Mouse (Mus musculus) cortical plate, adult 2 months (tissue): ENCODE results near the gene Usp48. TPM values are rescaled to one million over a fixed set of nuclear protein-coding genes. Genes with fewer than 3 reads are reported as not detected.

ENCODE experiments used
- H3K27ac ChIP-seq: fragments of 200-500 bp; 2 replicates; pipeline ENCODE4 v1.5.1; 2012; ENCODE audit warnings: low read length, control low read depth, inconsistent platforms; ENCODE audit not compliant: insufficient read depth
- H3K4me1 ChIP-seq: fragments of 200-500 bp; 2 replicates; pipeline ENCODE4 v1.6.1; 2011; ENCODE audit warnings: low read length; ENCODE audit not compliant: control insufficient read depth, insufficient read depth
- H3K4me3 ChIP-seq: fragments of 200-500 bp; 2 replicates; pipeline ENCODE4 v1.5.1; 2011; ENCODE audit warnings: mild to moderate bottlenecking, low read length, control low read depth; ENCODE audit not compliant: insufficient read depth
- CTCF ChIP-seq: fragments of 200-500 bp; IDR thresholded peaks from 2 replicates; pipeline ENCODE4 v1.5.1; 2011; ENCODE audit warnings: mild to moderate bottlenecking, control low read depth, low read length; ENCODE audit not compliant: insufficient read depth; ENCODE audit errors: extremely low read depth
- POLR2A ChIP-seq: fragments of 200-500 bp; IDR thresholded peaks from 2 replicates; pipeline ENCODE4 v1.6.1; 2011; ENCODE audit warnings: mild to moderate bottlenecking, low read length, control low read depth; ENCODE audit not compliant: insufficient read depth; ENCODE audit errors: extremely low read depth
- polyA plus RNA-seq: library from polyadenylated mRNA; depleted of rRNA; stranded (reverse); fragments of >200 nt; gene quantifications from 2 replicates; pipeline ENCODE4 v1.2.3, GENCODE M21; 2012

Usp48 gene
- polyA plus RNA-seq, 1 experiment = 147 TPM

DNA sequence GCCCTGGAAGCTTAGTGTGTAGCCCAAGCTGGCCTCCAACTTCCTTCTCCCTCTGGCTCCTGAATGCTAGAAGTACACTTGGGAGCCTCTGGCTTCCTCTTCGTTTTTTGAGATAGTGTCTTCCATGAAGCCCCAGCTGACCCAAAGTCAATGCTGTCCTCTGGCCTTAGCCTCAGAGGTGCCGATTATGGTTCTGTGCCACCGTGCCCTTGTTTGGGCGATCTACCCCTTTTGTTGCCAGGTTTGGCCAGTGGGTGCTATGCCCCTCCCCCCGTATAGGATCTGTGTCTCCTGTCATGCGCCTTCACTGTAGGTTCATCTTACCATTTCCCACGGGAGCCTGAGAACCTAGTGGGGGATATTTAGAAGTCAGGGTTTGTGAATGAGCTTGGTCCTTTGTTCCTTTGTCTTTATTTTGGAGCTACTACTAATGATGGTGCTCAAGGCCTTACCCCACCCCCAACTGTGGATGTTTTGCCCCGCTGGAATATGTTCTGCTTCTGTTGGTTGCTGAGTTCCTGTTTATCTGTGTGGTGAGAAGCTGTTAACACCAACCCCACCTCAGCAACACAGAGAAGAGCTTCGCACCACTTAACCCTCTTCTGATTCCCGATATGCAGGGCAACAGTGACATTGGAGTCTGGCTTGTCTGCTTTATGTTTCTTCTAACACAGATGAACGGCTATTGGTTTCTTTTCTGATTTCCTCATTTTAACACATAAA lies 10.1 kb downstream of the Usp48 start:
- peaks cover 7% of the 10 kb centered on the region for H3K4me1 ChIP-seq
- H3K27ac ChIP-seq = no peak overlapping the region
- H3K4me3 ChIP-seq = no peak overlapping the region
- TF ChIP-seq CTCF = no peak
- TF ChIP-seq POLR2A = no peak

DNA sequence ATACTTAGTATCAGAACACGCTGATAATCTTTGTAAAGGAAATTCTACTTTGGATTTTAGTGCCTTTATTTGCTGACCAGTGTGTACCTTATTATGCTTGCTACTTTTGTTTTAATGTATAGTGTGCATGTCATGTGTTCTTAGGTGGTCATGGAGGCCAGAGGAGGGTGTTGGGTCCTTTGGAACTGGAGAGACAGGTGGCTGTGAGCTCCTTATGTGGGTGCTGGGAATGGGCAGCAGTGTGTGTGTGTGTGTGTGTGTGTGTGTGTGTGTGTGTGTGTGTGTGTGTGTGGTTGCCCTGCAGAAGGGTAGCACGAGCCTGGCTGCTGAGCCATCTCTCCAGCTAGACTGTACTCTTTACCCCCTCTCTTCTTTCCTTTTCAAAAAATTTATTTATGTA lies 13.5 kb downstream of the Usp48 start:
- H3K4me3 ChIP-seq = no peak overlapping the region
- H3K4me1 ChIP-seq = no peaks in the 10 kb centered on the region; the same call in 1 of the 2 replicates
- no peak overlapping the region for H3K27ac ChIP-seq
- no peak for TF ChIP-seq CTCF
- no peak for TF ChIP-seq POLR2A

GRCm38 (mm10) chr4:137609281-137609680 lies 15.7 kb downstream of the Usp48 start:
- no peak overlapping the region for H3K4me3 ChIP-seq
- H3K4me1 ChIP-seq = no peaks in the 10 kb centered on the region
- no peak overlapping the region for H3K27ac ChIP-seq
- TF ChIP-seq CTCF (no peak), POLR2A (no peak)

- no peak overlapping the region for H3K27ac ChIP-seq
- TF ChIP-seq POLR2A (no peak), CTCF (no peak)
- H3K4me3 ChIP-seq = no peak overlapping the region
- no peaks in the 10 kb centered on the region for H3K4me1 ChIP-seq
These were observed 16.1 kb downstream of the Usp48 start for GRCm38 (mm10) chr4:137609702-137610101.

DNA sequence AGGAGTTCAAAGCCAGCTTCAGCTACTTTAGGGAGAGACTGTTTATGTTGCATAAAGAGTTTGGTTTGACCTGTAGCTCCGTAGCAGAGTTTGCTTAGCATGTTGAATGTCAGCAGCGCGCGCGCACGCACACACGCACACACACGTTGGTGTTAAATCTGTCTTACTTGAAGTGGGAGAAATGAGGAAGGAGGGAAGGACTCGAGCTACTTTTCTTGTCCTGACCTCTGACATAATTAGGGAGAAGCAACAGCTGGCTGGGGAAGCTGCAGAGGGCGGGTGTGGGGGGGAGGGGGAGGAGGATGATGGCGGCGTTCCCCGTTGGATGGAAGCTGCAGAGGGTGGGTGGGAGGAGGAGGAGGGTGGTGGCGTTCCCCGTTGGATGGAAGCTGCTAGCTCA lies 16.7 kb downstream of the Usp48 start:
- TF ChIP-seq CTCF (no peak), POLR2A (no peak)
- Histone ChIP-seq H3K27ac (no peak overlapping the region), H3K4me1 (no peaks in the 10 kb centered on the region), H3K4me3 (no peak overlapping the region)

- no peak for TF ChIP-seq POLR2A
- no peak for TF ChIP-seq CTCF
- Histone ChIP-seq H3K4me3 (no peak overlapping the region), H3K27ac (no peak overlapping the region), H3K4me1 (peaks cover 1% of the 10 kb centered on the region; the same call in 1 of the 2 replicates)
These were observed 29.3 kb downstream of the Usp48 start for GRCm38 (mm10) chr4:137622847-137623246.

DNA sequence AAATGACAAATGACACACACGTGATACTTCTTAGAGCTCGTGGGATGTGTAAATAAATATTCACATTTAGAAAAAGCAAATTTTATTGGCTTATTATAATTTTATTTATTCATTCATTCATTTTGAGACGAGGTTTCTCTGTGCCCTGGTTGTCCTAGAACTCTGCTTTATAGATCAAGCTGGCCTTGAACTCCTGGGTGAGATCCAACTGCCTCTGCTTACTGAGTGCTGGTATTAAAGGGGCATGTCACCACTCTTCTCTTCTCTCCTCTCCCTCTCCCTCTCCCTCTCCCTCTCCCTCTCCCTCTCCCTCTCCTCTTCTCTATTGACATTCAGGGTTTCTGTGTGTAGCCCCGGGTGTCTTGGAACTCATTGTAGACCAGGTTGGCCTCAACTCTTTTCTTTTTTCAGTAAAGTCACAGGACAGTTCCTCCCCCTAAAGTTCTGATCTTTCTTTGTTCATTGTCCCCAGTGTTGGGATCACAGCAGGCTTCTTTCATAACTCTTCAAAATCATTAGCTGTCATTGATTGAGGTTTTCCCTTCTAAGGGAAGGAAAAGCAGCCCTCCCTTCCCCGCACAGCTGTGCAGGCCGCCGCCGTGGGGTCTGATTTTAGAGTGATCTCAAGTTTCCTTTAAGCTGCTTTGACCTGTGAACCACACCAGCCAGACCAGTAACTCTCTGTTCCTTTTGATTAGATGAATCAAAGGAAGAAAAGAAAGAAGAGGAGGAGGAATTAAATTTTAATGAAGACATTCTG lies 34.1 kb downstream of the Usp48 start:
- TF ChIP-seq CTCF (no peak), POLR2A (no peak)
- Histone ChIP-seq H3K27ac (no peak overlapping the region), H3K4me1 (peaks cover 6% of the 10 kb centered on the region)

DNA sequence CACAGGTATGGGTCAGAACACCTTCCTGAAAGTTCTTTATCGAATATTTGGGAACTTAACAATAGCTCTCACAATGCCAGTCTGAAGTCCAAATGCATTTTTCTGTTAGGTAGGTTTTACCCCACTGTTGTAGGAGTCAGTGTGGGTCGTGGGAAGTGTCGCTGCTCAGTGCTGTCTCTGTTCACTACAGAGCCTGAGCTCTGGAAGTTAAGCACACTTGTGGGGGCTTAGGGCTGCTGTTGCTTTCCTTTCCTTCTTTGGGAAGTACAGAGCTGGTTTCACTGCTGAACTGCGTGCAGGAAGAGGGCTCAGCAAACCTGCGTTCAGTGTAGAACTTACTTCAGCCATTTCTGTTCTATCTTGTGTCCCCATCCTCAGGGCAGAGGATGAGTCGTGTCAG lies 34.8 kb downstream of the Usp48 start:
- no peak for TF ChIP-seq CTCF
- TF ChIP-seq POLR2A = no peak
- Histone ChIP-seq H3K4me3 (no peak overlapping the region), H3K27ac (no peak overlapping the region), H3K4me1 (peaks cover 6% of the 10 kb centered on the region)

More for the DNA sequence above, 34.1 kb downstream of the Usp48 start:
- no peak overlapping the region for H3K4me3 ChIP-seq

- no peak for TF ChIP-seq CTCF
- H3K27ac ChIP-seq = no peak overlapping the region
- H3K4me3 ChIP-seq = no peak overlapping the region
- H3K4me1 ChIP-seq = peaks cover 6% of the 10 kb centered on the region
These were observed 35.8 kb downstream of the Usp48 start for GRCm38 (mm10) chr4:137629354-137629753.

DNA sequence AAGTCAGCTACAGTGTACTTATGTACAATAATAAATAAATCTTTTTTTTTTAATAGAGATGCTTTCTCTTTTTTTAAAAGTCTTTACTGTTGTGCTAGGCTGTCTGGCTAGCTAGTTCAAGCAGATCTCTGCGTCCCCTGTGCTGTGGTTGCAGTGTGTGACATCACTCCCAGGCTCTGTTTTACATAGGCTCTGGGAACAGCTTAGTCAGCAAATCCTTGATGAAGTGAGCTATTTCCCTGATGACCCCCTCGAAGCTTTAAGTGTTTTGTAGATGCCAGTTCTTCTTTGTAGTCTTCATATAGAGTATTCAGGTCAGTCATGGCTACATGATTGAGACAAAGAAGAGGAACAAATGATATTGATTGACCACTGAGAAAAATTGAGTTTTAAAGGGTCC lies 36.6 kb downstream of the Usp48 start:
- peaks cover 6% of the 10 kb centered on the region for H3K4me1 ChIP-seq
- TF ChIP-seq CTCF = no peak
- no peak for TF ChIP-seq POLR2A
- H3K27ac ChIP-seq = no peak overlapping the region
- no peak overlapping the region for H3K4me3 ChIP-seq
